Mouse (Mus musculus) left cerebral cortex, postnatal 36 days (tissue): ENCODE measurements around the gene Pank2. TPM values are rescaled to one million over a fixed set of nuclear protein-coding genes. Genes with fewer than 3 reads are reported as not detected.
"Not testable (repeated sequence)": the region's sequence is repeated elsewhere in the genome, so short reads cannot be mapped to it uniquely, and the experiment has no call there.

Experiments used
- DNase-seq, 2 experiments: peaks; one replicate each; pipeline ENCODE4 v3.0.0; 2021 to 2022; ENCODE audit warnings: low spot score in 2 of 2, mixed read lengths in 1 of 2
- intact Hi-C: fragments of 180-260 bp; cut with DNase I; formaldehyde crosslinking; loops from one replicate; pipeline ENCODE4 v1.15.1; 2025
- total RNA-seq, 2 experiments: library from RNA; stranded (reverse); gene quantifications; 2 replicates each; pipeline ENCODE4 v1.2.3; 2021

Pank2 gene
- total RNA-seq, result 10 to 100 TPM; 67.4 to 72.0 TPM

- intact Hi-C loops, result loop anchor here (1.0 to 10.0 kb wide), 3 partner anchors 52 to 153 kb away; no protein-coding TSS in a partner anchor
- DNase-seq, result peak; percentile 98
Observed at GRCm38 (mm10) chr2:131262213-131262672, at the start of gene Pank2. Gene Pank2 (plus strand): TSS chr2:131262495.

GRCm38 (mm10) chr2:131213773-131214172 lies 48.5 kb upstream of the Pank2 start:
- DNase-seq, result no peak
- intact Hi-C loops, result no loop called here

- intact Hi-C loops, result no loop called here
- DNase-seq, result no peak
Observed at GRCm38 (mm10) chr2:131215941-131216858, 46.1 kb upstream of the Pank2 start.

GRCm38 (mm10) chr2:131220030-131220429 lies 42.3 kb upstream of the Pank2 start:
- intact Hi-C loops, result no loop called here
- DNase-seq, result no peak

GRCm38 (mm10) chr2:131221853-131222515 lies 40.3 kb upstream of the Pank2 start:
- no peak for DNase-seq
- intact Hi-C loops, result no loop called here

GRCm38 (mm10) chr2:131222562-131222961 lies 39.7 kb upstream of the Pank2 start:
- DNase-seq, result no peak
- intact Hi-C loops, result no loop called here

GRCm38 (mm10) chr2:131223569-131223968 lies 38.7 kb upstream of the Pank2 start:
- no peak for DNase-seq
- intact Hi-C loops, result no loop called here

- intact Hi-C loops, result no loop called here
- no peak for DNase-seq
Observed at GRCm38 (mm10) chr2:131225178-131225577, 37.1 kb upstream of the Pank2 start.

GRCm38 (mm10) chr2:131226669-131227068 lies 35.6 kb upstream of the Pank2 start:
- DNase-seq, intact Hi-C loops: not testable (repeated sequence)

- DNase-seq, result no peak
- intact Hi-C loops, result no loop called here
Observed at GRCm38 (mm10) chr2:131227243-131227642, 35.1 kb upstream of the Pank2 start.

GRCm38 (mm10) chr2:131232558-131232957 lies 29.7 kb upstream of the Pank2 start:
- intact Hi-C loops, result no loop called here
- no peak for DNase-seq

- intact Hi-C loops, result no loop called here
- peak; percentile 89 for DNase-seq
Observed at GRCm38 (mm10) chr2:131233307-131234126, 28.8 kb upstream of the Pank2 start, which contains the start of gene Mavs. Gene Mavs (plus strand): TSS chr2:131234063.

- intact Hi-C loops, result no loop called here
- DNase-seq, result no peak
Observed at GRCm38 (mm10) chr2:131234127-131234650, 28.1 kb upstream of the Pank2 start.

GRCm38 (mm10) chr2:131234970-131235635 lies 27.2 kb upstream of the Pank2 start:
- no peak for DNase-seq
- intact Hi-C loops, result no loop called here

GRCm38 (mm10) chr2:131242180-131242579 lies 20.1 kb upstream of the Pank2 start:
- intact Hi-C loops, result no loop called here
- DNase-seq, result no peak

- DNase-seq, result no peak
- intact Hi-C loops, result no loop called here
Observed at GRCm38 (mm10) chr2:131242929-131243328, 19.4 kb upstream of the Pank2 start.

GRCm38 (mm10) chr2:131253681-131254328 lies 8.5 kb upstream of the Pank2 start:
- intact Hi-C loops, result loop anchor here (5.0 kb wide), 1 partner anchor 157 kb away; no protein-coding TSS in a partner anchor
- DNase-seq, result no peak

- intact Hi-C loops, result loop anchor here (5.0 kb wide), 1 partner anchor 157 kb away; no protein-coding TSS in a partner anchor
- DNase-seq, result no peak
Observed at GRCm38 (mm10) chr2:131254329-131254713, 8.0 kb upstream of the Pank2 start.
